Mouse (Mus musculus): ENCODE measurements around the gene Gm9999.

The Gm9999 gene

GRCm38 (mm10) chr7:47030517-47031193 lies 47.3 kb downstream of the Gm9999 start:
- DNase-seq = no peak

DNA sequence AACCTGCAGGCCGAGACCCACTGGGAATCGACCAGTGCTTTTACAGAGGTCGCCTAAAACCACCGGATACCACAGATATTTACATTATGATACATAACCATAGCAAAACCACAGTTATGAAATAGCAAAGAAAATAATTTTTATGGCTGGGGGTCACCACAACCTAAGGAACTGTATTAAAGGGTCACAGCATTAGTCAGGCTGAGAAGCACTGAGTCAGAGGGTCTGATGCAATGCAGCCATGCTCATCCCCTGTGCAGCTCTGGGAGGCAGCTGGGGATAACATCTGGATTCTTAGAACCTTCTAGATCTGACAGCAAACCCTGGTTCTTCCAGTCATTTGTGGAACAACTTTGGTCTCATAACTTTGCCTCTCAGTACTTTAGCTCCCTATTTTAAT lies 48.0 kb downstream of the Gm9999 start:
- no peak for DNase-seq

GRCm38 (mm10) chr7:47034785-47035384 lies 51.5 kb downstream of the Gm9999 start:
- DNase-seq = no peak

- DNase-seq = no peak
Observed at GRCm38 (mm10) chr7:47035426-47035825, 52.0 kb downstream of the Gm9999 start.
